Mouse (Mus musculus): ENCODE measurements around the gene Aspa.
"Not testable (repeated sequence)": the region's sequence is repeated elsewhere in the genome, so short reads cannot be mapped to it uniquely, and the experiment has no call there.

The Aspa gene

DNA sequence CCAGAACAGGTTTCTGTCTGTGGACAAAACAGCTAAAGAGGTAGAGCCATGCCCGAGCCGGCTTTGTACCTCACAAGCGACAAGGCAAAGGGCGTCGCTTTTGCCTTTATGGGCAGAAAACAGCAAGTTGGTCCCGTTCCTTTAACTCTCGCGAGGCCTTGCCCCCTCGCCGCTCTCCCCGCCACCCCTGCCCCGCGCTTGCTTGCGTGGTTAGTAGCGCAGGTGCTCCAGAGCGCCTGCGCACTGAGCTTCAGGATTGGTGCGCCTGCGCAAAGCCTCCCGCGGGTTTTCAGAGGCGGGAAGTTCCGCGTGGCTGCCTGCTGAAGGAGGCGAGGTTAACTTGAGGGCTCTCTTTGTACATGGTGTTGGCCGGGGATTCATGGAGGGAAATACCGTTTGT, at the start of gene Aspa, which contains the start of the genes Gm49340 and Spata22:
Gene Aspa, minus strand, starts transcription at position 155 of the 400 bp plus-strand sequence.
Gene Gm49340, plus strand, starts transcription at position 300 of the 400 bp plus-strand sequence.
Gene Spata22, plus strand, starts transcription at position 300 of the 400 bp plus-strand sequence.
- no peak for DNase-seq (ENCODE audit: low spot score in 2 of 2)

DNA sequence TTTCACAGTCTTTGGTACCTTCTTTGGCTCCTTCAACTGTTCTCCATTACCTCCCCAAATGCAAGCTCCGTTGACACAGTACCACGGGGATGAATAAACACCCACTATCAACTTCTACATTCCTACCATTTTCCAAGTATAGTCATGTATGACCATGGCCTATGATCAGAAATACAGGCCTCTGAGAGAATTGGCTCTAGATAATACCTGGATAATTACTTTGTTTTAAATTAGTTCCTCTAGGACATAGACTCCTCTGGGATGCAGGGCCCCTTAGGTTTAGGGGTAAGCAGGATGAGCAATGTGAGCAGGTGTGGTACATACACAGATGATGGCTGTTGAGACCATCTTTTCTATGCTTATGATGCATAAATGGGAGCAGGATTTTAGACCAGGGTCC, 41.5 kb upstream of the Aspa start, which contains the start of gene Olfr376:
Gene Olfr376, plus strand, starts transcription at position 301 of the 400 bp plus-strand sequence.
- no peak for DNase-seq (ENCODE audit: low spot score in 2 of 2)

DNA sequence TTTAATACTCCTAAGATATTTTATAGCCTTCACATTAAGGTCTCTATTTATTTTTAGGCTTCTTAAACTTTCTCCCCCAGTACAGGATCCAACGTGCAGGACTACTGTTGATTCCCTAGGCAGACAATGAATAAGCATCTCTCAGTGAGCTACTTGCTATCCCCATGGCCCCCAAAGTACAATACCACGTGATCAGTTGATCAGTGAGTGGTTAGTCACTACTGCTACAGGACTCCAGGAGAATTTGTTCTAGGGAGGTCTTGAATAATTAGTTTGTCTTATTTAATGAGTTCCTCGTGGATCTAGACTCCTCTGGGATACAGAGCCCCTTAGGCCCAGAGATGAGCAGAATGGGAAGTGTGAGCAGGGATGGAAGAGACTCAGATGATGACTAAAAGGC, 21.1 kb upstream of the Aspa start, which contains the start of gene Olfr20:
Gene Olfr20, plus strand, starts transcription at position 301 of the 400 bp plus-strand sequence.
- no peak for DNase-seq (ENCODE audit: low spot score in 2 of 2)

DNA sequence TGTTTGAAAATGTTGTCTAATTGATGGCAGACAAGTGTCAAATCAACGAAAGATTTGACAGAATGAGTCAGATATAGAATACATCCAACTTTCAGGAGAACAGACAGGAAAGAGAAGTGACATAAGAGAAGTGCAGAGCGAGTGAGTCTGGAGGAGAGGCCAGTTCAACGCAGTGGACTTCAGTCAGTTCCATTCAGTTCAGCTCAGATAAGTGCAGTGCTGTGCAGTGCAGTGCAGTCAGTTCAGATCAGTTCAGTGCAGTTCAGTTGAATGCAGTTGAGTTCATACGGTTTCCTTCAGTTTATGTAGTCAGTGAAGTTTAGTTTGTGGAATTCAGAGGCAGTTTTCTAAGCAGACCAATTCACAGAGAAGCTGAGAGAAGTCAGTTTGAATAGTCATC, 7.5 kb upstream of the Aspa start:
- DNase-seq (ENCODE audit: low spot score in 2 of 2) = no peak

DNA sequence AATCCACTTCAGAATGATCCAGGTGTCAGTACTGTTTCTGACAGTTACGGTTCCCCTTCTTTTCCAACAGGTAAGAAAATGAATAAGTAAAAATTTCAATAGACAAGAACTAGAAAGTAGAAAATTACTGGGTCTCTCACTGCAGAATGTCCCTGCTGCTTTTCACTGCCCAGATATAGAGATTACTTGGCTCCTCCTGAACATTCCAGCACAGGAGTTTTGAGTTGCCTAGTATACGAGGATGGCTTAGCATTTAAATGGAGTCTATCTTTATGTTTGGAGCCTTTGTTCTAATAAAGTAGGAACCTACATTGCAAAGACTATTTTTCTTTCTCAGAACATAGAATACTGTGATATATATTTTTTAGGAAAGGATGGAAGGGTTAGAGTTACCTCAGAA, 4.0 kb upstream of the Aspa start:
- no peak for DNase-seq (ENCODE audit: low spot score in 2 of 2)

DNA sequence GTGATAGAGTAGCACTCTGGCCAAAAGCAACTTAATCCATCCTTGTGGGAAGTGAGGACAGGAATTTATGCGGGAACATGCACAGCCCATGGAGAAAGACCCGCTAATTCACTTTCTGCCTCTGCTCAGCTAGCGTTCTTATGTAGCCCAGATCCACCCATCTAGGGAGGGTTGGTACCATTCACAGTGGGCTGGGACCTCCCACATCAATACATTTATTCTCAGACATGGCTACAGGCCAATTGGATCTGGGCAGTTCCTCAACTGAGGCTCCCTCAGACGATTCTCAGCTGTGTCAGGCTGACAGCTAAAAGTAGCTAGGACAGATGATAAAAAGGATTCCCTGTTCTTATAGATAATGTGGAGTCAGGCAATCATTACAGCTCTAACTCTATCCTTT, 2.0 kb downstream of the Aspa start:
- no peak for DNase-seq (ENCODE audit: low spot score in 2 of 2)

DNA sequence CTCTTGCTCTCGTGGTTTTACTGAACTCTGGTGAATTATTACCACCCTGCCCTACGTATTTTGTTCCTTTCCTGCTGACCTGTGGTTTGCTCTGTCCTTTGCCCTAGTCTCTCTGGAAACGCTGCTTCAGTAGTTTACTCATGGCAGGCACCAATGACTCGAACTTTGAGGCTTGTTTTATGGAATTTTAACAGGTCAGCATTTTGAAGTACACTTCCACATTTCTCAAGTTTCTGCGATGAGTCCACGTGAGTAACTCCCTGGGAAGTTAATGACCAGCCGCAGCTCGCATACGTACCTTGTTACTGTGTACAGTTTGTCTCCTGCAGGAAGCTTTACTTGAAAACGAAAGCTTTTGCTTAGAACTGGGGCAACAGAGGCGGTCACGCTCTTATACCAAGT, 2.9 kb downstream of the Aspa start:
- no peak for DNase-seq (ENCODE audit: low spot score in 2 of 2)

DNA sequence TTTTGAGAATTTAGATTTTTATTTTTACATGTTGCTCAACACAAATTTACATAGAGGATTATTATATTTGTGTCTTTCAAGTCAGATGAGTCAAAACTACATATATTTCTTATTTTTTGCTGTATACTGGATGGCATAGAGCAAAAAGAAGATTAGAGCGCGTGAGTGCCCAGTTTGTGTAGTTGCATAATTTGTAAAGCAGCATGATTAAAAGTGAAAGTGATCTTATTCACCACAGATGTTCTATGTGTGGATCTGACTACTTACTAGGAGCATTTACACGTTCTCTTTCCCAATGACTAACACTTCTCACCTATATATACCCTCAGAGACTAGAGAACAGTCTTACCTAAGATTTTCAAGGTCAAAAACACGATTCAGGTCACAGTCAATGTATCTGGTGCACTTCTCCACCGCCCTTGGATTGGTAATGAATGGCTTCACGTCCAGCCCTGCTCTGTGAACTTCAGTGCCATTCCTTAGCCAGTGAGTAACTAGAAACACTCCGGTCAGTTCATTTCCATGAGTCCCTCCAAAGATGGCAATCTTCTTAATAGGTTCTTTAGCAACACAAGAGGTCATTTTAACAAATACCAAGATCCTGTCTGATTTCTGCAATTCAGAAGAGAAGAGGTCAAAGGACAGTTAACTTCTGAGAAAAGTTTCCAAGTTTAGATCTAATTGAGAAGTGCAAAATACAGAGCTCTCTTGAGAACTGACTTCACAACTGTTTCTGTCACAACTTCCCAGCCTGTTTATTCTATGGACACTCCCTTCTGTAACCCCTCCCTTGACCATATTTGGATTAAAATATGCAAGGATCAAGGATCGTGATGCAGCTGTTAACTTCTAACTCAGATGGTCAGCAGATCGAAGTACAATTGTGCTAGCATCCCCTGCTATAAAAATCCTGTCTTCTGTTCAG, 5.2 kb downstream of the Aspa start:
- DNase-seq (ENCODE audit: low spot score in 2 of 2) = no peak

DNA sequence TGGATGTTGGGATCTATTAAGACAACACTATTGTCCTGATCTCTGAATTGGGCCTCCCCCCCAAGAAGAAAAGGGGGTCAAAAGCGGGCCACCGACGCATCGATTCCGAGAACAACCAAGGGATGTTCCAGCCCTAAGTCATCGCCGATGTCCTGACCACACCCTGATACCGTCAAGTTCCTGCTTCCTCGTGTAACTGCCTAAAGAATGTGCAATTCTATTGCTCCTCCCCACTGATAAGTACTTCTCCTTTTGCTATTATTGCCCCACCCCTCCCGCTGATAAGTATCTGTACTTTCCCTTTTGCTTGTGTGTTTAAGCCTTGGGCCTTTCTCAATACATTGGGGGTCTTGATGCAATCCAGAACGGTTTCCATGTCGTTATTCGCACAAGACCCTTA, 8.3 kb downstream of the Aspa start:
- DNase-seq (ENCODE audit: low spot score in 2 of 2) = not testable (repeated sequence)

DNA sequence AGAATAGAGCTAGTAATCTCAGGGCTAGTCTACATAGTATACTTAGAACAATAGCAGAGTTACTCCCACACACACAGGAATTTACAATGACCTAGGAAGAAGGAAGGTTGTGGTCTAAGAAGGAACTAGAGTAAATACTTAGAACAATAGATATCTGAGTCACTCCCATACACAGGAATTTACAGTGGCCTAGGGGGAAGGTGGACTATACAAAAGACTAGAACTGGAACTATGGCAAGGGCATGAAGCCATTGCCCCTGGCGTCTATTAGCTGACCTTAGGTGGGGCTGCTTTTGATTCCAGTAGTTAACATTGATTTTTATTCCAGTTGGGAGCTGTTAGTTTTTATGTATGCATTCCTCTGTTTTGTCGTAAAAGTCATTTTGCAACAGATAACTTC, 10.8 kb downstream of the Aspa start:
- not testable (repeated sequence) for DNase-seq (ENCODE audit: low spot score in 2 of 2)

DNA sequence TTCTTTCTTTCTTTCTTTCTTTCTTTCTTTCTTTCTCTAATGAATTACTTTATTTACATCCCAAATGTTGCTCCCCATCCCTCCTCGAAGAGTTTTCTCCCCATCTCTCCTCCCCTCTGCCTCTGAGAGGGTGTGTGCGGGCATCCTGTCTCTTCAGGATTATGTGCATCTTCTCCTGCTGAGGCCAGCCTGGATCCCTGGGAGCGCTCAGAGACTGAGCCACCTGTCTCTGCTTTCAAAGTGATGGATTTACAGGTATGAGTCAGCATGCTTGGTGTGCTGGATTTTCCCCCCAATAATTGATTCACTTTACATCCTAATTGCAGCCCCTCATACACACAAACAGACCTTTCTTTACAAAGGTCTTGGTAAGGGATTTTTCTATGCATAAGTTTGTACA, 13.4 kb downstream of the Aspa start:
- no peak for DNase-seq (ENCODE audit: low spot score in 2 of 2)

DNA sequence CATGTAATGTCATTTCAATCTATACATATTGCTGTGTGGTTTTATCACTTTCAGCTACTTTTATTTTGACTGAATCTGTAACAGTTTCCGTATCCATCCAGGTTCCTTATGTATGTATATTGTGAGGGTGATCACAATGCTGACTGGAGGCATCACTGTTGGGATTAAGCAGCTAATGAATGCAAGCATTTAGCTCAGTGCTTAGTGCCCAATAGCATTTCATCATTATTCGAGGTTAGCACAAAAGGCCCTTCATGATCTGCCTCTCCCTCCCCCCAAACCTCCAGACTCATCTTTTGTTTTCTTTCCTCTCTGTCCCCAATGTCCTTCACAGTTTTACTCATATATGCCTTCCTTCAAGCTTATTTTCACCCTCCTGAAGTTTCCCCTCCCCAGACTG, 26.3 kb downstream of the Aspa start:
- no peak for DNase-seq (ENCODE audit: low spot score in 2 of 2)

DNA sequence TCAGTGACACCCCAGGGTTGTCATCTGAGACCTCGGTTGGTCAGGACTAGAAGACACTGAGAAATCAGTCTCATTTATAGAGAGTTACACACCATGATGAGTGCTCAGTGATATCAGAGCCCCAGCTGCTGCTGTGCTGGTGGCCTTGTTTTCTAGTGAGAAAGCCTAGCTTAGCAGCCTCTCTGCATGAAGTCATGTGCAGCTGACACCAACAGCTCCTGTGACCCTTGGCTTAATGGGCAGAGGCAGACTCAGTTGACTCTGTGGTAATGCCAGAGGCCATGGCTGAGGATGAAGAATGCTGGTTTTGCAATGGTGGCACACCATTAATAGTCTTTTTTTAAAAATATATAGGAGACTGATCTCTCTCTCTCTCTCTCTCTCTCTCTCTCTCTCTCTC, 39.8 kb downstream of the Aspa start:
- DNase-seq (ENCODE audit: low spot score in 2 of 2) = no peak

DNA sequence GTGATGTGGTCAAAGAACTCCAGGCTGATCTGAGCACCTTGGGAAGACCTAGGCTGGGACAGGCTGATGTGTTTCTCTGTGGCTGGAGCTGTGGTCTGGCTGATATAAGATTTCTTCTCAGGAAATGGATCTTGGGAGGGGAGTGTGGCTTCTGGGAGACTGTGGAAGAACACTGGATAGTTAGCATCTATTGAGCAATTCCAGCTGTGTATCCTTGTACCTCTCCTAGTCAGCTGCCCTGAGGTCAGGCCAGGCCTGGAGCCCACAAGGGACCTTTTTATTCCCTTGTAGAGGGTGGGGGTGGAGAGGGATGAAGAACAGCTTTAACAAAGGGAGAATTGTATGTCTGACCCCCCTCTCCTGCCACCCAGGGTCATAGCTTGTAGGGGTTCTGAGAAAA, 45.0 kb downstream of the Aspa start:
- DNase-seq (ENCODE audit: low spot score in 2 of 2) = no peak

DNA sequence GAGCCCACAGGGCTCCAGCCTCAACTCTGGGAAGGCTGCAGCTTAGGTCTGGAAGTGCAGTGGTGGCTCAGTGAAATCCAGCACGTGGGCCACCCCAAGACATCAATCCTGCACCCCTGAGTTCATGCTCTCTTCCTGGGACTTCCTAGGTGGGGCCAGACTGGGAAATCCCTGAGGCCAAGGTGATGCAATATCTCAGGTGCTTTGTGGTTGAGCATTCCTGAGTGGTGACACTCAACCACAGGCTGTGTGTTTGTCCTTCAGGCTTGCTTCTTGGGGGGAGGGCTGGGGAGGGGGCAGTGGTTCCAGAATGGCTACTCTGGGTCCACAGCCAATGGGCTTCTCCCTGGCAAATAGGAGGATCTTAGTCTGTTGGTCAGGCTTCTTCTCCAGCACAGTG, 45.5 kb downstream of the Aspa start:
- DNase-seq (ENCODE audit: low spot score in 2 of 2) = no peak

DNA sequence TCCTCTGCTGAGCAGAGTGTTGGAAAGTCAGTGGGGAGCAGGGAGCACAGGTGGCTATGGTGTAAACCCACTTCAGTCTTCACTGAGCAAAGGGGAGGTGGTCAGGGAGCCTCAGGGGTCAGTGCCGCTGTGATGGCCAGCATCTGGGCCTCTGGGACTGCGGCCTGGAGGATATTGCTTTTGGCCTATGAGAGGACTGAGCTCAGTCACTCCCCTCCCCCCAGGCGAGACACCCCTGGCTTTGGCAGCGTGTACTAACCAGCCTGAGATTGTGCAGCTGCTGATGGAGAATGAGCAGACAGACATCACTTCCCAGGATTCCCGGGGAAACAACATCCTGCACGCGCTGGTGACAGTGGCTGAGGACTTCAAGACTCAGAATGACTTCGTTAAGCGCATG, 46.0 kb downstream of the Aspa start:
- DNase-seq (ENCODE audit: low spot score in 2 of 2) = no peak

DNA sequence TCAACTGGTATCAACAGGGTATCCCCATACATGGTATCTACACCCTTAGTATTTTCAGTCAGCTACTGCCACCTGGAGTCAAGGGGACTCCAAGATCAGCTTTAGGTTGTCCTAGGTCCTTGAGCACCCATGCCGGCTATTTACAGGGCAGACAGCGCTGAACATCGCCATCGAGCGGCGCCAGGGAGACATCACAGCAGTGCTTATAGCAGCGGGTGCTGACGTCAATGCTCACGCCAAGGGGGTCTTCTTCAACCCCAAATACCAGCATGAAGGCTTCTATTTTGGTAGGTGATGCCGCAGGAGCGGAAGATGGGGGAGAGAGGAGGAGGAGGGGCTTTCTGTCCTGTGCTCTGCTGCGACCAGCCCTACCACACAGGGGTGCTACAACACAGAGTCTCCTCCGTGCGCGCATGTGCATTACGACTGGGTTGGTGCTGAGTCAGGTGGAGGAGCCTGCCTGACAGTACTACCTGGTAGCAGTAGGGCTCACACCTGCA, 47.8 kb downstream of the Aspa start:
- DNase-seq (ENCODE audit: low spot score in 2 of 2) = no peak

DNA sequence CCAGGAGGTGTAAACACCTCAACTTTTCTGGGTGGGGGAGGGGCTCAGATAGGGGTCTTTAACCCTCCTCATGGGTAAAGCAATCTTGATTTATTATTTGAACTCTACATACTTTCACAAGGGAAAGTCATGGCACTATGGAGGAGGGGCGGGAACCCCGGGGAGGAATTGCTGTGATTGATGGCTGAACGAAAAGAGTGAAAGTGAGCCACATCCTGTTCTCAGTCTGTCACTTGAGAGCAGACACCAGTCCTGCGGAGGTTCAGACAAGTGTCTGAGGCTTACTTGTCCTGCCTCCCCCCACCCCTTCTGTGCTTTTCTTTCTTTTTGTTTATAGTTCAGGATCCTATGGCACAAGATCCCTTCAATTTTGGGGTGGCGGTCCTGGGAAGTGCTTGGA, 48.7 kb downstream of the Aspa start:
- DNase-seq (ENCODE audit: low spot score in 2 of 2) = no peak

DNA sequence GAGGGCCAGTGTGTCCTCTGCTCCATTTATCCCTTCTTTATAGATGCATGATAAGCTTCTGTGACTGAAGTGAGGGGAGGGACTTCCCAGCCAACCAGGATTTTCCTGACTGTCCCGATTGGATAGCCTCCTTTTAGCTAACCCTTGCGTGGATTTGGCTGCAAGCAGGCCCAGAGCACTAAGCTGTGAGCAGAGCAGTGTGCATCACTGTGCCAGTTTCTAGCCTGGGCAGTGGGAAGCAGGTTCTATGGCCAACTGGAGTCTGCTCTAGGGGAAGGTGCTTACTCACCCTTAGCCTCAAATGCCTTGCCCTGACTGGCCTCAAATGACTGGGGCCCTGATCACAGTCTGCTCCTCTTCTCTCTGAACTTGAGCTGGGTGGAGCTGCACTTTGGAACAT, 54.6 kb downstream of the Aspa start:
- no peak for DNase-seq (ENCODE audit: low spot score in 2 of 2)

DNA sequence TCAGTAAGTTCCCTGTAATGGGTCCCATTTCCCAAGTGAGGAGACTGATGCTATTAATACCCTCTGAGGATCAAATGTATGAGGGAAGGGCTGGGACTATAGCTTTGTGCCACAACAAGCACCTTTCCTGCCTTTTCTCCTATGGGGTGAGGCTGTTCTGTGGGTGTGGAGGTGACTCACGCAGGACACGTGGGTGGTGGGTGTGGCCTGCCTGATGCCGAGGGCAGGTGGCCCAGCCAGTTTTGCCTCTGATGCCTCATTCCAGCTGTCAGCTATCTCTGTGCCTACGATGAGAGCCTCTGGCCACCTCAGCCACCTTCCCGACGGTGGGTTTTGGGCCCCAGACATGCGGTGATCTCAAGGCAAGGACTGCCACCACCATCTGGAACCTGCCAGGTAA, 62.1 kb downstream of the Aspa start, which contains the start of gene Trpv3:
Gene Trpv3, plus strand, starts transcription at position 122 of the 400 bp plus-strand sequence.
- no peak for DNase-seq (ENCODE audit: low spot score in 2 of 2)

DNA sequence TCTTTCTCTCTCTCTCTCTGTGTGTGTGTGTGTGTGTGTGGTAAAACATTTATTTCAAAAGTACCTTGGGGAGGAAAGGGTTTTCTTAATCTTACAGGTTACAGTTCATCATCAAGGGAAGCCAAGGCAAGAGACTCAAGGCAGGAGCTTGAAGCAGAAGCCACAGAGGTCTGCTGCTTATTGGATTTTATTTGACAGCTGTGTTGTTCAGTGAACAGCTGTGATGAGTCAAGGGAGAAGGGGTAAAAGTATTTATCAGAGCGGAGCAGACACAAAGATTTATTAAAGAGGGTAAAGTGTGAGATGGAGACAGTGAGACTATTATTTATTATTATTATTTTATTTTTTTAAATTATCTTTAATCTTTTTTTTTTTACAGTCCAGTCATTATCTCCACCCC, 68.0 kb downstream of the Aspa start:
- no peak for DNase-seq (ENCODE audit: low spot score in 2 of 2)

DNA sequence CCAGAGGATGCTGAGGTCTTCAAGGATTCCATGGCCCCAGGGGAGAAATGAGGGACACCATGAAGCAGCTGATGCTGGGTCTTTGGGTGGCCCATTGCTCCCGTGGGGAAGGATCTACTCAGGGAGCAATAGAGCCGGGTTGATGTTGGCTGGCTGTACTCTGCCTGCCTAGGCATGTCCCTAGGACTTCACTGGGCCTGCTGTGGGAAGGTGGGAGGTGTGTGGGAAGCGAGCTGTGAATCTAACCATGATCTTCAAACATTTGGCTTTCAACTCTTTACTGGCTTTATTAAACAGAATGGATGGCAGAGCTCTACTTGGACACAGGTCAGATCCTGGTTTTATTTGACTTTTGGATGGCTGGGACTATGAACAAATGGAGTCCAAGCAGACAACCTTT, 68.9 kb downstream of the Aspa start:
- no peak for DNase-seq (ENCODE audit: low spot score in 2 of 2)

DNA sequence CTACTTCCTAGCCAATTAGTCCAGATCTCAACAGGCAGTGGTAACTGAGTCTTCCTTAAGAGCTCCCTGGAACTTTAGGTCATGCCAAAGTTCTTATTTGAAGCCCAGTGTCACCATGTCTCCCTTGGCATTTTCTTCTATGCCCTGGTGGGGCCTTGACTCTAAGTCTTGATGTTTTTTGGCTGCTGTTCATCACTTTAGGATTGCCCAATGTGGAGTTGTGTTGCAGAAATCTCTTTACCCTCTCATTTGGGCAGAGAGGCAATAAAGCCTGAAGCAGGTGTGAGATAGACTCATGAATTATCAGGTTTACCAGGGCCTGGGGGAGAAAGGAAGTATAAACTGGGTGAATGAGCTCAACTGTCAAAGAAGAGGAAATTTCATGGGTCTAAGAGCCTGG, 70.7 kb downstream of the Aspa start:
- DNase-seq (ENCODE audit: low spot score in 2 of 2) = no peak
